Mouse (Mus musculus) NIH3T3 (cell line): Measurements from ENCODE around the gene Dagla.

Experiments used
- DNase-seq: peaks from one replicate; pipeline ENCODE4 v3.0.0-alpha.2; 2012; ENCODE audit warnings: low read depth

Dagla gene

GRCm38 (mm10) chr19:10280771-10281540 is 23.7 kb downstream of the Dagla start:
- no peak for DNase-seq

- peak; percentile 72 for DNase-seq
Observed at GRCm38 (mm10) chr19:10279668-10280067, 25.0 kb downstream of the Dagla start.

GRCm38 (mm10) chr19:10278669-10279324 is 25.9 kb downstream of the Dagla start:
- DNase-seq, result no peak

- no peak for DNase-seq
Observed at GRCm38 (mm10) chr19:10277759-10278158, 26.9 kb downstream of the Dagla start.

GRCm38 (mm10) chr19:10277331-10277730 is 27.3 kb downstream of the Dagla start:
- DNase-seq, result no peak

- no peak for DNase-seq
Observed at GRCm38 (mm10) chr19:10276483-10277144, 28.1 kb downstream of the Dagla start.

- DNase-seq, result no peak
Observed at GRCm38 (mm10) chr19:10274056-10274455, 30.6 kb downstream of the Dagla start.

- DNase-seq, result no peak
Observed at GRCm38 (mm10) chr19:10272746-10273145, 31.9 kb downstream of the Dagla start.

GRCm38 (mm10) chr19:10271592-10271991 is 33.1 kb downstream of the Dagla start:
- DNase-seq, result no peak

GRCm38 (mm10) chr19:10270356-10270755 is 34.3 kb downstream of the Dagla start:
- no peak for DNase-seq

- DNase-seq, result no peak
Observed at GRCm38 (mm10) chr19:10268851-10269250, 35.8 kb downstream of the Dagla start.

- peak; percentile 50 for DNase-seq
Observed at GRCm38 (mm10) chr19:10267953-10268352, 36.7 kb downstream of the Dagla start.

- DNase-seq, result no peak
Observed at GRCm38 (mm10) chr19:10267057-10267456, 37.6 kb downstream of the Dagla start.

- DNase-seq, result peak; percentile 94
Observed at GRCm38 (mm10) chr19:10266196-10266850, 38.4 kb downstream of the Dagla start.

GRCm38 (mm10) chr19:10261369-10261768 is 43.3 kb downstream of the Dagla start:
- DNase-seq, result no peak

- peak; percentile 90 for DNase-seq
Observed at GRCm38 (mm10) chr19:10258279-10259011, 46.2 kb downstream of the Dagla start.

- no peak for DNase-seq
Observed at GRCm38 (mm10) chr19:10248128-10248527, 56.5 kb downstream of the Dagla start.

GRCm38 (mm10) chr19:10247165-10247564 is 57.5 kb downstream of the Dagla start:
- DNase-seq, result no peak

GRCm38 (mm10) chr19:10244183-10244582 is 60.5 kb downstream of the Dagla start:
- peak; percentile 77 for DNase-seq

GRCm38 (mm10) chr19:10242916-10243315 is 61.8 kb downstream of the Dagla start:
- no peak for DNase-seq

- no peak for DNase-seq
Observed at GRCm38 (mm10) chr19:10240654-10241305, 63.9 kb downstream of the Dagla start, which contains the start of gene Myrf. Gene Myrf (minus strand): TSS chr19:10240748.
